Mouse (Mus musculus) urinary bladder, postnatal 4 days (tissue): ENCODE data around the gene Chn1.

Experiments
- DNase-seq, 2 experiments: peaks; one replicate each; pipeline ENCODE4 v3.0.0; 2021 to 2022; ENCODE audit warnings: low spot score in 2 of 2

Gene Chn1

GRCm38 (mm10) chr2:73636387-73636786 is 138.8 kb downstream of the Chn1 start:
- DNase-seq, result no peak

- DNase-seq, result no peak
Measured at GRCm38 (mm10) chr2:73631816-73632215, 143.3 kb downstream of the Chn1 start.

GRCm38 (mm10) chr2:73618486-73619052 is 156.6 kb downstream of the Chn1 start:
- DNase-seq, result no peak

- DNase-seq, result no peak
Measured at GRCm38 (mm10) chr2:73616434-73617057, 158.6 kb downstream of the Chn1 start.

GRCm38 (mm10) chr2:73615456-73615855 is 159.7 kb downstream of the Chn1 start:
- DNase-seq, result no peak

- DNase-seq, result no peak
Measured at GRCm38 (mm10) chr2:73614303-73614702, 160.8 kb downstream of the Chn1 start.

GRCm38 (mm10) chr2:73612941-73613340 is 162.2 kb downstream of the Chn1 start:
- peak in 1 of 2 experiments; percentile 51 for DNase-seq

GRCm38 (mm10) chr2:73612367-73612914 is 162.7 kb downstream of the Chn1 start:
- DNase-seq, result peak in 1 of 2 experiments; percentile 25

- DNase-seq, result peak in 1 of 2 experiments; percentile 49
Measured at GRCm38 (mm10) chr2:73611798-73612197, 163.3 kb downstream of the Chn1 start.

- peak in 1 of 2 experiments; percentile 47 for DNase-seq
Measured at GRCm38 (mm10) chr2:73609724-73610210, 165.4 kb downstream of the Chn1 start.

GRCm38 (mm10) chr2:73609067-73609723 is 166.0 kb downstream of the Chn1 start:
- DNase-seq, result peak in 1 of 2 experiments; percentile 46

- no peak for DNase-seq
Measured at GRCm38 (mm10) chr2:73608391-73608790, 166.8 kb downstream of the Chn1 start.

GRCm38 (mm10) chr2:73607609-73608008 is 167.5 kb downstream of the Chn1 start:
- no peak for DNase-seq

GRCm38 (mm10) chr2:73607146-73607545 is 168.0 kb downstream of the Chn1 start:
- DNase-seq, result no peak

- no peak for DNase-seq
Measured at GRCm38 (mm10) chr2:73606616-73607015, 168.5 kb downstream of the Chn1 start.

- DNase-seq, result no peak
Measured at GRCm38 (mm10) chr2:73605077-73605476, 170.1 kb downstream of the Chn1 start.

GRCm38 (mm10) chr2:73604579-73604978 is 170.6 kb downstream of the Chn1 start:
- no peak for DNase-seq

GRCm38 (mm10) chr2:73600650-73601049 is 174.5 kb downstream of the Chn1 start:
- no peak for DNase-seq

GRCm38 (mm10) chr2:73597772-73598171 is 177.4 kb downstream of the Chn1 start:
- no peak for DNase-seq

- DNase-seq, result no peak
Measured at GRCm38 (mm10) chr2:73596786-73597185, 178.4 kb downstream of the Chn1 start.

GRCm38 (mm10) chr2:73596326-73596725 is 178.8 kb downstream of the Chn1 start:
- no peak for DNase-seq

GRCm38 (mm10) chr2:73593101-73593439 is 182.1 kb downstream of the Chn1 start:
- no peak for DNase-seq
